Mouse (Mus musculus): ENCODE measurements around the gene Tifa.

Tifa gene

GRCm38 (mm10) chr3:127787032-127787431 is 2.6 kb upstream of the Tifa start:
- no peak for DNase-seq (ENCODE audit: low spot score in 2 of 2)

- no peak for DNase-seq (ENCODE audit: low spot score in 2 of 2)
Observed at GRCm38 (mm10) chr3:127788038-127788437, 1.6 kb upstream of the Tifa start.

DNA sequence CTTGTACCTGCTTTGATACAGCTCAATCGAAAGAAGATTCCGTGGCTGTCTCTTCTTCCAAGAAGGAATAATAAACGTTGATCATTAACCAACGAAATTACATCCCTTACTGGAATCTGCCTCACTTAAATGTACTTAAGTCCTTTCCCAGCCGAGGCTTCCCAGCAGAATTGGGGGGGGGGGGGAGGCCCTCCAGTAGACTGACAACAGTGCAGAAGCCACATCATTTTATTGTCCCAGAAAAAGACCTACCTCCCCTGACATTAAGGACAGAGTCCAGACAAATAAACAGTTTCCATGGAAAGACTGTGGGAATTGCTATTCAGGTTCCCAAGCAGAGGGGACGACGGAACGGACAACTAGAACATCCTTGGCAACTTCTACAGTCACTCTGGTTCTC is 686 bp upstream of the Tifa start:
- no peak for DNase-seq (ENCODE audit: low spot score in 2 of 2)

GRCm38 (mm10) chr3:127790234-127791055 is 840 bp downstream of the Tifa start:
- DNase-seq (ENCODE audit: low spot score in 2 of 2), result peak in 1 of 2 experiments; percentile 28

GRCm38 (mm10) chr3:127791056-127791483 is 1.5 kb downstream of the Tifa start:
- DNase-seq (ENCODE audit: low spot score in 2 of 2), result no peak

DNA sequence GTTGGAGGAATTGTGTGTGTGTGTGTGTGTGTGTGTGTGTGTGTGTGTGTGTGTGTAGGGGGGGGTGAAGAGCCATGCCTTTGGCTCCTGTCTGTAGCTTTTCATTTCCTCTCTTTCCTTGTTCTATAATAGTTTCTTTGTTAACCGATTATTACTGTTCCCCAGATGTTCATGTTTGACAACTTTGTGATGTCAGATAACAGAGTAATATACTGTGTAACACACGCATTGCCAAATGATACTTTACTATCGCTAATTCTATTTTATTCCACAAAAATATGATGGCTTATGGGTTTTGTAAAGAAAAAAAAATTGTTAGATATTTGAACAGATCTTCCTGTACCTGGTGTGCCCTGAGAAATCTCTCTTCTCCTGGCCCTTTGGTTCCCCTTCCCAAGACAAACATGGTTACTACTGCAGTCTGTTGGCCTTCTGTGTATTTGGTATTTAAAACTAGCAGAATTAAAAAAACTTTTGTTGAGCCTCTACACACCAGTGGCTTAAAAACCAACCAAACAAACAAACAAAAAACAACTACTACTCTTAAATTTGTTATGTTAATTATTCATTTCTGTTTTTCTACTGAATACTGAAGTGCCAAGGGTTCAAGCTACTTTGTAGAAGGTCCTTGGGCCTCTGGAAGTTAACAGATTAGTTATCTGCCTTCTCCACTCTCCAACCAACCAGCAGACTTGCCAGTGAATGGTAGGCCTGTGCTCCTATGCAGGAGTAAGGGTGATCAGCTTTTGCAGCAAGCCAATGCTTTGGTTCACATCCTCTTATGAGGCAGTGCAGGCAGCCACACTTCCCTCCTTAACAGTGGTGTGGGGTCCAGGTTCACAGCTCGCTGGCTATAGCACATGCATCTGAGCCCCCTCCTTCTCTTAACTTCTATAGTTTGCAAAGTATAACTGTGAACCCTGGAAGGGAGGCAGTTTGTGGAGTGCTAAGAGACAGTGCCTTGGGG is 2.3 kb downstream of the Tifa start:
- no peak for DNase-seq (ENCODE audit: low spot score in 2 of 2)

DNA sequence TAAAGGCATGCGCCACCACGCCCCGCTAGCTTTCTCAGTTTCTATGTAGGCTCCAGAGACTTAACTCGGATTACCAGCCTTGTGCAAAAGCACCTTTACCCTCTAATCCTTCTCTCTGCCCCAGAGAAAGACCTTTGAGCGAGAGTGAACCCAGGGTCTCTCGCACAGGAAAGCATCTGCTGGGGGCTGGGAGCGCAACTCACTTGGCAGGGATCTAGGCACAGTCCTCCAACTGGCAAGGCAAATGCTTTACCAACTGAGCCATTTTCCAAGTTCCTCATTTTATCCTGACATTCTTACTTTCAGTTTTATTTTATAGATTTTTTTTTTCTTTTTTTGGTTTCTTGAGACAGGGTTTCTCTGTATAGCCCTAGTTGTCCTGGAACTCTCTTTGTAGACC is 3.4 kb downstream of the Tifa start:
- DNase-seq (ENCODE audit: low spot score in 2 of 2), result no peak

DNA sequence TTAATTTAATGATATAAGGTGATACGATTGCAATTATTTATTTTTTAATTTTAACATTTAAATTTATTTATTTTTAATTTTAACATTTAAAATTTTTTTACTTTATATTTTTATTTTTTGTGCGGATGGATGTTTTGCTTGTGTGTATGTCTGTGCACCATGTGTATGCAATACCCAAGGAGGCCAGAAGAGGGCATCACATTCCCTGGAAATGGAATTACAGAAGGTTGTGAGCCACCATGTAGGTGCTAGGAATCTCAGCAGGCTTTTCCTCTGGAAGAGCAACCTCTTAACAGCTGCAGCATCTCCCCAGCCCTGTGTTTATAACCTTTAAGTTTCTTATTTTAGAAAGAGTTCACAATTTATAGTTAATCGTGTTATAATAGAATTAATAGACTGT is 6.2 kb downstream of the Tifa start:
- no peak for DNase-seq (ENCODE audit: low spot score in 2 of 2)

- DNase-seq (ENCODE audit: low spot score in 2 of 2), result no peak
Observed at GRCm38 (mm10) chr3:127796271-127796670, 6.7 kb downstream of the Tifa start.

- no peak for DNase-seq (ENCODE audit: low spot score in 2 of 2)
Observed at GRCm38 (mm10) chr3:127801162-127801561, 11.6 kb downstream of the Tifa start.

DNA sequence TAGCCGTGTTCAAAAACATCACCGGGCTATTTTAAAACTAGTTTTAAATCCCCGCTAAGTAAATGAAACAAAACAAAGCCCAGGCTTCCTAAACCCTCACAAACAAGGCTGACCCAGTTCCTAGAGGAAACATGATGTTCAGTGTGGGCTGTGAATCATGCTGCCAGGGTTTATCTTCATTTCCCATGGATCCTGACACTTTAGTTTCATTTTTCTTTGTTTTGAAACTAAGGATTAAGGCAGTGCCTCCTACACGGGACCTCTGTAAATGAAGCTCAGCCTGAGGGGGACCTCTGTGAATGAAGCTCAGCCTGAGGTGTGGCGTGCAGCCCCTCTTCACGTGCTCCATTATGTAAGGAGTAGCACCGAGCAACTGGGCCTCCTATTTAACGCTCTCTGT is 13.2 kb downstream of the Tifa start:
- no peak for DNase-seq (ENCODE audit: low spot score in 2 of 2)

GRCm38 (mm10) chr3:127804439-127804838 is 14.8 kb downstream of the Tifa start:
- no peak for DNase-seq (ENCODE audit: low spot score in 2 of 2)

GRCm38 (mm10) chr3:127805071-127805470 is 15.5 kb downstream of the Tifa start:
- DNase-seq (ENCODE audit: low spot score in 2 of 2), result no peak

DNA sequence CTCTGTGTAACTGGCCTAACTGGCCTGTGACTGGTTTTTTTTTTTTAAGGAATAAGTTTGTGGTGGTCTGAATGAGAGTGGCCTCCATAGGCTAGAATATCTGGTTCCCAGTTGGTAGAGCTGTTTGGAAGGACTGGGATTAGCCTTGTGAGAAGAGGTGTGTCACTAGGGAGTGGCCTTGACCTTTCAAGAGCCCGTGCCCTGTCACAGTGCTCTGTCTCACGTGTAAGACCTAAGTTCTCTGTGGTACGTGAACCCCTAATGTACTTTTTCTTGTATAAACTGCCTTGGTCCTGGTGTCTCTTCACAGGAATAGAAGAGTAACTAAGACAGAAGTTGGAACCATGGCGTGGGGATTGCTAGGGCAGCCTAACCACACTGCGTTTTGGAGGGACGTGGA is 16.4 kb downstream of the Tifa start:
- no peak for DNase-seq (ENCODE audit: low spot score in 2 of 2)

GRCm38 (mm10) chr3:127807846-127808245 is 18.2 kb downstream of the Tifa start:
- DNase-seq (ENCODE audit: low spot score in 2 of 2), result no peak

DNA sequence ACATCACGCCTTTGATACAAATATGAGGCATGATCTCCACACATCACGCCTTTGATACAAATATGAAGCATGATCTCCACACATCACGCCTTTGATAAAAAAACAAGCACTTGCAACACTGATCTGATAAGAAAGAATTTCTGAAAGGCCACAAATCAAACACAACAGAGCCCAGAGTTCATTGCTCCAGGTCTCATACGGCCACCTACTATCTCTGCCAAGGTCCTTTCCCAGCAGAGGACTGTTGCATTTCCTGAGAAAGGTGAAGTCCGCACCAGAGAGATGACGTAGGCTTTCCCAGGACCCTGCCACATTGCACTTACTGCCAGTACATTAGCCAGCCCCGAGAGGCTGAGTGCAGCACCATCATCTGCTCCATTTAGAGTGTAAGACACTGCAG is 19.5 kb downstream of the Tifa start:
- no peak for DNase-seq (ENCODE audit: low spot score in 2 of 2)

- no peak for DNase-seq (ENCODE audit: low spot score in 2 of 2)
Observed at GRCm38 (mm10) chr3:127817120-127817683, 27.6 kb downstream of the Tifa start.

DNA sequence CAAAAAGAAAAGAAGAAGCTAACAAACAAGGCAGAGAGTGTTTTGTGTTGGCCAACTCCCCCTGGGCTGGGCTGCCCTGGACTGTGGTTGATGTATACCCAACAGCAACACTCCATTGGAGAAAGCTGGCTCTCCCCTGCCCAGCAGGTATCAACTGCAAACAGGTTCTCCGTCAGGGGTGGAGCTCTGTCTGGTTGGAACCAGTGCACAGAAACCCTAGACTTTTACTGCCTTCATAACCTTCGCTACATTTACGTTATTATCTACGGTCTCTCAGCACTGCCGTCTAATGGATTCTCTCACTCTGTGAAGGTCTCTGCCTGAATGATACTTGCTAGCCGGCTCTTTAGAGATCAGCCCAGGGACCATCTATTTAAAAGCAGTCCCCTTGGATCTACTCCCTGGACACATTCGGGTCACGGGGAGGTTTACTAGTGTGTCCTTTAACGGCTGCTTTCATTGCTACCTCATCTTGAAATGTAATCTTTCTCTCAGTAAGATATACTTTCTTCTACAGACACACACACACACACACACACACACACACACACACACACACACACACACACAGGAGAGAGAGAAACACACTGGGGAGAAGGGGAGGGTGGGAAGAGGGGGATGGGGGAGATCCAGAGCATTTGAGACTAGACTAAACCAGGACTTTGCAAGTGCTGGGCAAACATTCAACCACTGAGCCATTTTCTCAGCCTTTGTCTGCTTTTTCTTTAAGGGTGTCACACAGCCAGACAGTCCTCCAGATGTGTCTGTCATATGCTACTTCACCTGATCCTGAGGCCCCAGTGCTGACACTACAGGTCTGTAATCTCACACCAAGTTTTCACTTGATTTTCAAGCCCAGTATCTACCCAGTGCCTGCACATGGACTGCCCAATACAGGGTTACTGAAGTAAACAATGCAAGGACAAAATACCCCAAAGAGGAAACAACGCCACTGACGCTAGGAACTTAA is 29.4 kb downstream of the Tifa start:
- DNase-seq (ENCODE audit: low spot score in 2 of 2), result no peak

DNA sequence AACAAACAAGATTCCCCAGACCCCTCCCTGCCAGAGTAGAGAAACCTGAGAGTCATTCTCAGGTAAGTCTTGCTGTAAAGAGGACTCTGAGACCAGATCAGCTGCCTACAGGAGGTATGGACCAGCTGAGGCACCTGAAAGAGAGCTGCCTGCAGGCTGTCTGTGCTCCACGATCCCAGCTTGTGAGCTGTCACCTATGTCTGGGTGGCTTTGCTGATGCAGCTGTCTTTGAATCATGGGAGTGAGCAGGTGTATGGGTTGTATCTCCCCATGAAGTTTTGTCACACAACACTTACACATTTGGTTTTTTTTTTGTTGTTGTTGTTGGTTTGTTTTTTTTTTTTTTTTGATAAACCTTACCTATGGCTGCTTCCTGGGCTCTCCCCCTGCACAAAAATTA is 30.8 kb downstream of the Tifa start:
- no peak for DNase-seq (ENCODE audit: low spot score in 2 of 2)

- no peak for DNase-seq (ENCODE audit: low spot score in 2 of 2)
Observed at GRCm38 (mm10) chr3:127821209-127821608, 31.6 kb downstream of the Tifa start.

All from urinary bladder, adult 18-20 months (tissue).